Mouse (Mus musculus) urinary bladder, postnatal 14 days (tissue): Measurements from ENCODE around the gene Becn1.
A peak's percentile ranks its signal among the peaks of the same experiment; 100 is the strongest.
"Not testable (repeated sequence)": the region's sequence is repeated elsewhere in the genome, so short reads cannot be mapped to it uniquely, and the experiment has no call there.

Experiments
- DNase-seq: peaks from one replicate; pipeline ENCODE4 v3.0.0; 2021; ENCODE audit warnings: low spot score

The Becn1 gene

DNA sequence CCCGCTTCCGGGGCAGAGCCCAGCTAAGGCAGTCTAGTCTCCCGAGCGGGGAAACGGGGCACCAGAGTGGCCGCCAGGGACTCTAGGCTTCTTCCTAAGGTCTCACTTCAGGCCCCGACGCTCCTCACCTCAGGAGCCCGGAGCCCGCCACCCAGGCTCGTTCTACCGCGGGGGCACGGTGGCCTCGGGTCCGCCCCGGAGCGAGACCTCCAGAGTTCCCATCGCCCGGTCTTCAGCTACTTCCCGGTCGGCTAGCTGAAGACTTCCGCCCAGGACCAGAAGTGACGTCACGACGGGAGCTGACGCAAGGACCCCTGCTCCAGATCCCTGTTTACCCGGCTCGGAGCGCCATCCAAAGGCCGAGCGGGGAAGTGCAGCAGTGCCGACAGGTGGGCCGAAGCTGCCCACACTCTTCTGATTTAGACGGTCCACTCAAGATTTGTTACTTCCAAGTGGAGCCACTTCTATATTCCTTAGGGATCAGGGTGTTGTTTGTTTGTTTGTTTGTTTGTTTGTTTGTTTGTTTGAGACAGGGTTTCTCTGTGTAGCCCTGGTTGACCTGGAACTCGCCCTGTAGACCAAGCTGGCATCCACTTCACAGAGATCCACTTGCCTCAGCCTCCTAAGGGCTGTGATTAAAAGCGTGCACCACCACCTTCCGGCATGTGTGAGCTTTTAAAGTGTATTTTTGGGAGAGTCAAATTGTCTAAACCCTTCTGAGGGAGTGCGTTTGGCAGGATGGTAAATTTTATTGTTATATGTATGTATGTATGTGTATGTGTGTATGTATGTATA lies at the start of gene Becn1:
TSS of gene Becn1 (minus strand) at position 283 of the 795 bp plus-strand sequence.
- DNase-seq: peak; percentile 99

DNA sequence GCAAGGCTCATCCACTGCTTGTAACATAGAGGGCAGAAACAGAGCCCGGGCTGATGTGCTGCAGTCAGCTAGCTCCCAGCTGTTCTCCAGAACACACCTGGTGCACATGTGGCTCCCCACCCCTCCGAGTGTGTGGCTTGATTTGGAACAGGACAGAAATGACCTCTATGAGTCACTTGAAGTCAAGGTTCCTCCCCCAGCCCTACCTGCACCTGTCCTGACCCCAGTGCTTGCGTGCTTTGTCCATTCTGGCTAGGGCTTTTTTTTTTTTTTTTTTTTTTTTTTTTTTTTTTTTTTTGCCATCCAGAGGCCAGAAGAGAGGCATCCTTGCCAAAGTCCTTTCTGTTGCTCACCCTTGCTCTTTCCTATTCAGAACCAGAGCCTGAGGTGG lies 49.6 kb upstream of the Becn1 start:
- no peak for DNase-seq

DNA sequence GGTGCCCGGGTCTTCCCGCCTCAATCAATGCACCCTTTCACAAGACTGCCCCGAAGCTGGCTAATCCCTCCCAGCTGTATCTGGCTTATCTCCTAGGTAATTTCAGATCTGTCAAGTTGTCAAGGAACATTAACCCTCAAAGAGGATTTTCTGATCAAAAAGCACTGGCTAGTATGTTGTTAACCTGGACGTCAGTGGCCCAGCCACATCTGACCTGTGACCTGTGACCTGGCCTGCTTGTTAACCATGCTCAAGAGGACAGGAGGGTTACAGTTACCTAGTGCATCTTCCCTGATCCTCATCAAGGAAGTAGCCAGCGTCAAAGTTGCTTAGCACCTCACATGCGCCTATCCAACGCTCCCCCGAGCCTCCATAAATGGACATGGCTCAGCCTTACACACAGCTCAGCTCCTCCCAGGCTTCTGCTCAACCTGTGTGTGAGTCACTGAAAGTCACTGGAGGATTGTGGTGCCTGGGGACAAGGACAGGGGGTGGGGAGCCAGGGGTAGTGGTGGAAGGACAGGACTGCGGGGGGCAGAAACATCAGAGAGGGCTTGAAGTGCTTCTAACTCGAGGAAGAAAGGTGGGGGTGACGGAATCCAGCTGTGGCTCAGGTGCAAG lies 49.1 kb upstream of the Becn1 start:
- DNase-seq: no peak

DNA sequence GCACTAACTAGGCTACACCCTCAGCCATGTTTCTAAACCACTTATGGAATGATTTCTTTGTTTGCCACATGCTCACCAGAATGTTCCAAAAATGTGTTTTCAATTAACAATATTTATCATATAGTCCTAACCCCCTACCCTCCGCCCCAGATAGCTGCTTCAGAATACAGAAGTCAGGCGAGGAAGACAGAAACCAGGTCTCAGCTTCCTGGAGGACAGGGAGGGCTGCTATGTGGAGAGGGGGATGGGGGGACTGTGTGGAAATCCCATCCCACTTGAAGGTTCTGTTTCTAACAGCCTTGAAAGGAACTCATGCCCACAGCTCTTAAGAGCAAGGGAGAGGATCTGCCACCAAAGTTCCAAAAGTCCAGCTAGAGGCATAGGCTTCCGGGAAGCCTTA lies 47.1 kb upstream of the Becn1 start:
- no peak for DNase-seq

DNA sequence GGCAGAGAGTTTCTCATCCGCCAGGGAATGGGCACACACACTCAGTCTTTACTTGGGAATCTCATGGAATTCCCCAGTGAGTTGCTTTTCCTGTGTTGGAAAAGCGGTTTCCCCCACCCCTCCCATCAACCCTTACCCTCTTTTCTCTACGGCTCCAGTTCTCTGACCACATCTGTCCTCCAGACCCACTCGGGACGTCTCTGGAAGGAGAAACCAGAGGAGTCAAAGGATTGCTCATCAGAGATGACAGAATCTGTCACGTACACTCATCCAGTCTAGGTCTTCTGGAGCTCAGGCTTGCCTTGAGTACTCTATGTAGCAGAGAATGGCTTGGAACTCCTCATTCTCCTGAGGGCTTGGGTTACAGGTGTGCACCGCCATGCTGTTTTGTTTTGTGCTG lies 46.7 kb upstream of the Becn1 start:
- no peak for DNase-seq

DNA sequence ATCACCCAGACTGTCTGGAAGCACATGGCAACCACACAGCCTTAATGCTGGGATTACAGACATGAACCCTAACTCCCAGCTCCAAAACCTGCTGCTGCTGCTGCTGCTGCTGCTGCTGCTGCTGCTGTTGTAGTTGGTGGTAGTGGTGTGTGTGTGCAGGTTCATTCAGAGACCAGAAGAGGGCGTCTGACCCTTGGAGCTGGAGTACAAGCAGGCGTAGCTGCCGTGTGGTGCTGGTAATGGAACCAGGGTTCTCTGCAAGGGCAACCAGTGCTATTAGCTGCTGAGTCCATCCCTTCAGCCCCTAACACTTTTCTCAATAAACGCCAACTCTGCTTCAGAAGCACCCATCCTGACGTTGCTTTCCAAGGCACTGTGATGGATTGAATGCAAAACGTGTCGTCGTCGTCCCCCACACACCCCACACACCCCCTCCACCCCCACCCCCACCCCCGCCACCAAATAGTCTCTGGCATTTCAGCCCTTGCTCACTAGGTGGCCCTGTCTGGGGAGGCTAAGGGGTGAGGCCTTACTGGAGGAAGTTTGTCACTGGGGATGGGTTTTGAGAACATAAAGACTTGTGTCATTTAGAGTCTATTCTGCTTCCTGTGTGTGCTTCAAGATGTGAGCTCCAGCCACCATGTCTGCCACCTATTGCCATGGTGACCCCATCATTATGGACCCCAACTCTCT lies 45.1 kb upstream of the Becn1 start:
- no peak for DNase-seq

DNA sequence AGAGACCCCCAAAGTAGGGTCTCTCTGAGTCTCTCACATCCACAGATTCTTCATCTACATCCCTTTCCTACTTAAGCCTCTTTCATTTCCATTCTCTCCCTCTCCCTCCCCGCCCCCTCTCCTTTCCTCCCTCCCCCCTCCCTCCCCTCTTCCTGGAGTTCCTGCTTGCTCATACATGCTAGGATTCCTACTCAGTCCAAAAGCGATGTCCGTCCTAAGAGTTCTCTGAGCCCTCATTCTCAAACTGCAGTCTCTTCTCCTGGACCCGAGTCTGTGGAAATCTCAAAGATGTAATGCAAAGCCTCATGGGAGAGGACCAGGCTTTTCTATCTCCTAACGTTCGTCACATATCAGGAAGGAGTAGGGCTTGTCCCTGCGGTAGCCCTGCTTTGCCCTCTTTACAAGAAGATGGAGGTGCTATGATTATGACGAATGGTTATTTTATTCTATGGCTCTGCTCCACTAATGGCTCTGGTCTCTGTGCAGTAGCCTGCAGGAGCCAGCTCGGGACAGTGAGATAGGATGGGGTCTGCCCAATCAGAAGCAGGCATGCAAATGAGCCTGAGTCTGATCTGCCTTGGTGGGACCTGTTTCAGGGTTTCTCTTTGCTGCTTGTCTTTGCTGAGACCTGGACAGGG lies 36.2 kb upstream of the Becn1 start:
- no peak for DNase-seq

DNA sequence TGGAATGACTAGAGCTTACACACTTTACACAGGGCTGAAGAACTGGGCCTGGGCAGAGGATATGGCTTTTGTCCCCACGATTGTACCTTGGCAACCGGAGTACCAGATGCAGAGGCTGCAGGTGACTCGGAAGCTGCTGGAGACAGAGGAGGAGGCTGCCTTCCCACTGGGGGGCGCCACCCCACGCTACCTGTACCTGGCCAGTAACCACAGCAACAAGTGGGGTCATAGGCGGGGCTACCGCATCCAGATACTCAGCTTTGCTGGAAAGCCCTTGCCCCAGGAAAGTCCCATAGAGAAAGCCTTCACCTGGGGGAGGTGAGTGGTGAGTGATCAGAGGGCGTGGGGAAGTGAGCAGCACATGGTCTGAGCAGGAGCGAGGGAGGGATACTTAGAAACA lies 33.6 kb upstream of the Becn1 start:
- DNase-seq: no peak

DNA sequence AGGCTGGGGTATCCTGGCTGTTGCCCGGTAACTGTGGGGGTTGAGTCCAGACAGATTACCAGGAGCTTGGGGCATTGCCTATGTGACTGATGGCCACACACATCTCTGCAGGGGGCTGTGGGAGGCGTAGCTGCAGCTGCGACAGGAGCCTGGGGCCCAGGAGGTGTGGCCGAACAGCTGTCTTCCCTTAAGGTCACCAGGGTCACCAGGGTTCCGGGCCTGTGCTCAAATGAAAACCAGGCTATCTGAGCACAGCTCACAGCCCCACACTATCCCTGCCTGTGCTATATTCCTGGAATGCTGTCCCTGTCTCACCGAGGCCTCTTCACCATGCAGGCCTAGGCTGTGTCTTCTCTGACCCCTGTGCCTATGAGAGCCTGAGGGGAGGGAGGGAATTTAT lies 32.4 kb upstream of the Becn1 start:
- DNase-seq: no peak

DNA sequence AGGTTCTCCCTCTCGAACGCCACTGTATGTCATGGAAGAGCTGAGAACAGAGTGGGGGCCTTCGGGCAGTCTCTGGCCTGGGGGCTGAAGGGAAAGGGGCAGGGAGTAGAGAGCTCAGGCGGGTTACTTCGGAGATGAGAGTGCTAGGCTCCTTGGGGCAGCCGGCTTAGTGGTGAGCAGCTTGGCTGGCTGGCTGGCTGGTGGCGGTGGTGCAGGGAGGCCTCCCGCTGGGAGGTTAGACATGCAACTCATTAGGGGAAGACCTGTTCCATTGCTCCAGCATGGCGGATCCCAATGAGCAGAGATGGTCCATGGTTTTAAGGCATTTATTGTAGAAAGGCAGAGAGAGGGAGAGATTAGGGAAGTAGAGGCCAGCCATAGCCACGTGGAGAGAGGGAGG lies 31.9 kb upstream of the Becn1 start:
- no peak for DNase-seq

DNA sequence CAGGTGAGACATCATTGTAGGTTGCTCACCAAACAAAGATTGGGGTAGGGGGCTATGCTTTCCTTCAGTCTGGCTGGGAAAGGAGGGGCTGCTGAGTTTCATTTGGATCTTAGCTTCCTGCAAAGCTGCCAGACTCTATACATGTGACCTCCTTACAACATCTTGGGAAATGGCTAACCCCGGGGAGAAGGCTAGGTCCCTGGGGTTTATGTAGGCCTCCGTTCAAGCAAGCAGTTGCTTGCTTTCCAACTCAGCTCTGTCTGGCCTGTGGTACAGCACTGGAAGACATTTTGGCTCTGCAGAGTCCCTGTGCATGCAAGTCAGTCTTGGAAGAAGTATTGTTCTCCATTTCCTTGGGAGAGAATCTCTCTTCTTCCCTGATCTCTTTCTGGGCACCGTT lies 30.5 kb upstream of the Becn1 start:
- no peak for DNase-seq

DNA sequence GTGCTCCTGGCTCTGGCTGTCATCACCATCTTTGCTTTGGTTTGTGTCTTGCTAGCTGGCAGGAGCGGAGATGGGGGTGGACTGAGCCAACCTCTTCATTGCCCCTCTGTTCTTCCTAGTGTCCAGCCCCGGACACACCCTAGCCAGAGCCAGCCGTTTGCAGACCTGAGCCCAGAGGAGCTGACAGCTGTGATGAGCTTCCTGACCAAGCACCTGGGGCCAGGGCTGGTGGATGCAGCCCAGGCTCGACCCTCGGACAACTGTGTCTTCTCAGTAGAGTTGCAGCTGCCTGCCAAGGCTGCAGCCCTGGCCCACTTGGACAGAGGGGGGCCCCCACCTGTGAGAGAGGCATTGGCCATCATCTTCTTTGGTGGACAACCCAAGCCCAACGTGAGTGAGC lies 28.9 kb upstream of the Becn1 start:
- not testable (repeated sequence) for DNase-seq

DNA sequence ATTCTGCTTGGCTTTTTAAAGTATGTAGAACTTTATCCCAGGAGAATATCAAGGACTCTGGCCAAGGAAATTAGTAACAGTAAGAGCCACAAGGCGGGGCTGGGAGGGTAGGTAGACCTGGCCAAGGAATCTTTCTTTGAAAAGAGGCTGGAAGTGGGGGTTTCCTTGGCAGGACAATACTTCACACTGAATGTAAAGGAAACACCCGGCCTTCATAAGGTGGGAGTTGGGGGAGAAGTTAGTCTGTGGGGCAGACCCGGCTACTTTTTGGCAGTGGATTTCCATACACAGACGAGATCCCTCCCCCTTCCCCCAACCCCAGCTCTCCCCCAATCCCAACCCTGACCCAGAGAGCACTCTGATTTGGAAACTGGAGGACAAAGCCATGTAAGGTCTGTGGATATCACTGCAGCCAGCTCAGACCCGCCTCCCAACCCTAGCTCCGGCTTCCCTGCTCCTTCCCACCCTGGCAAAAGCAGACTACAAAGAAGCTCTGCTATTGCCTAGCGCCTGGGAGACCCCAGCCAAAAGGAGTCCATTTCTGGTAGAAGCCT lies 28.4 kb upstream of the Becn1 start, which contains the start of gene Aoc3:
TSS of gene Aoc3 (plus strand) at position 235 of the 554 bp plus-strand sequence.
- DNase-seq: peak; percentile 38

DNA sequence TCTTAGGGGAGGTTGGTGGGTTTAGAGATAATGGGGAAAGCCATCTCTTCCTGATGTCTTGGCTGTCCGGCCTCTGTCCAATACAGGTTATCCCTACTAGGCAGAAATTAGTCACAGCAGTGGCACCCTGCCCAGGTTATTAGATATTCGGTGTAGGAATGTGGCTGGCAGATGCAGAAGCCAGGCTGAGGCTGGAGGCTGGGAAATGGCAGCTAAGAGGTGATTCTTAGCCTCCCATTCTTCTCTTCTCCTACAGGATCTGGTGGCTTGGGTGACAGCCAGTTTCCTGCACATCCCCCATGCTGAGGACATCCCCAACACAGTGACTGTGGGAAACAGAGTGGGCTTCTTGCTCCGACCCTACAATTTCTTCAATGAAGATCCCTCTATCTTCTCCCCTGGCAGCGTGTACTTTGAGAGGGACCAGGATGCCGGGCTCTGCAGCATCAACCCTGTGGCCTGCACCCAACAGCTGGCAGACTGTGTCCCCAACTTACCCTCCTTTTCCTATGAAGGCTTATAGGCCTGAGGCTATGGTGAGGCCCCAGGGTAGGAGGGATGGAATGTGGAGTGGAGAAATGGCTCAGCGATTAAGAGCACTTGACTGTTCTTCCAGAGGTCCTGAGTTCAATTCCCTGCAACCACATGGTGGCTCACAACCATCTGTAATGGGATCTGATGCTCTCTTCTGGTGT lies 27.0 kb upstream of the Becn1 start:
- peak; percentile 65 for DNase-seq

DNA sequence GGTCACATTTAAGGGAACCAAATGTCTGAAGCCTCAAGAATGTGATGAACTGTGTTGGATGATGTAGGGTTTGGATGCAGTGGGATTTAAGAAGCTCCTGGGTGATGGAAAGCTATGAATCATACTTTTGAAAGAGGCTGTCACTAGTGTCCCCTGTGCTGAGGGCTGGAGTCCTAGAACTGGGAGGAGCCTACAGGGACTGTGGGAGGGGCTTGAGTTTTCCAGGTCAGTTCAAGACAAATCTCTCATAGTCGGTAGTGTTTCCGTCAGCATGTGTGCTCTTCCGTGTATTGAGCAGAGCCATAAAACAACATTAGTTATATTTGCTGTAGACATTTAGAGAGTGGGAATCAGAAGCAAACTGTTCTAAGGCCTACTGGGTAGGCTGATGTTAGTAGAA lies 25.2 kb upstream of the Becn1 start:
- DNase-seq: no peak

DNA sequence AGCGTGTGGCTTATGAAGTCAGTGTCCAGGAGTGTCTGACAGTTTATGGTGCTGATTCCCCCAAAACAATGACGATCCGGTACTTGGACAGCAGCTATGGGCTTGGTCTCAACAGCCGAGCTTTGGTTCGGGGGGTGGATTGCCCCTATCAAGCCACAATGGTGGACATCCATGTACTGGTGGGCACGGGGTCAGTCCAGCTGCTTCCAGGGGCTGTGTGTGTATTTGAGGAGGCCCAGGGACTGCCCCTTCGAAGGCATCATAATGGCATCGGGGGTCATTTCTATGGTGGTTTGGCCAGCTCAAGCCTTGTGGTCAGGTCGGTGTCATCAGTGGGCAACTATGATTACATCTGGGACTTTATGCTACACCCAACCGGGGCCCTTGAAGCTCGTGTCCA lies 24.1 kb upstream of the Becn1 start:
- DNase-seq: no peak

DNA sequence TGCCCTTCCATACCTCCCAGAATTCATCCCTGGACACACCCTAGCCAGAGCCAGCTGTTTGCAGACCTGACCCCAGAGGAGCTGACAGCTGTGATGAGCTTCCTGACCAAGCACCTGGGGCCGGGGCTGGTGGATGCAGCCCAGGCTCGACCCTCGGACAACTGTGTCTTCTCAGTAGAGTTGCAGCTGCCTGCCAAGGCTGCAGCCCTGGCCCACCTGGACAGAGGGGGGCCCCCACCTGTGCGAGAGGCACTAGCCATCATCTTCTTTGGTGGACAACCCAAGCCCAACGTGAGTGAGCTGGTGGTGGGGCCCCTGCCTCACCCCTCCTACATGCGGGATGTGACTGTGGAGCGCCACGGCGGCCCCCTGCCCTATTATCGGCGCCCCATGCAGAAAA lies 23.1 kb upstream of the Becn1 start:
- DNase-seq: not testable (repeated sequence)

DNA sequence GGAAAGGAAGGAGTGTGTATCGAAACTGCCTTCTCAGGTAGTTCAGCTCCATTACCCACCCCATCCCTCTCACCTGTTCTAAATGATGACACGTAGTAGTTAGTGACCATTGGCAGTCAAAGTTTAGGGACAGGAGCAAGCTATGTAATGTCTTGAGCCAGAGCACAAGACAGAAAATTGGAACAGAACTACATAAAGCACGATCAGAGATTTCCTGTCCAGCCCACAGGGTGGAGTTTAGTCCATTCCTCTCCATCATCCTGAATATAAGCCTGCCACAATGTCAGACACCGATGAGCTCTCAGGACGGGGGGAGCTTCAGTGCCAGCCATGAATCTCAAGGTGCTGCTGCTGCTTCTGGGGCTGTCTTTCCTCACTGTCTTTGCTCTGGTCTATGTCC lies 22.7 kb upstream of the Becn1 start, which contains the start of gene Aoc2:
TSS of gene Aoc2 (plus strand) at position 301 of the 400 bp plus-strand sequence.
- no peak for DNase-seq

DNA sequence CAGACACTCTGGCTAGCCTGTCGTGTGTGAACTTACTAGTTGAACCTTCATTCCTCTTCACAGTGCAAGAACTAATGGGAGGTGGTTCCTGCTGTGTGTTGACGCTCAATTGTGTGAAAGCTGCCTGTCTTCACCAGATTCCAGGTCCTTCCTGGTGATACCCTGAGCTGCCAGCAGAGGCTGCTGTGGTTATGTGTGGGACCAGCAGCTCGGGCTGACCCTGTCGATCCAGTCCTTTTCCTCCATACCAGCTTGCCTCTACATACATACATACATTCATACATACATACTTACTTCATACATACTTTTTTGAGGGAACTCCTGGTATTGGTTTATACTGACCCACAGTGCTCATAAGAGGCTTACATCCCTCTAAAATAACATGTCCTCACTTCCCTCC lies 21.5 kb upstream of the Becn1 start:
- DNase-seq: peak; percentile 77

DNA sequence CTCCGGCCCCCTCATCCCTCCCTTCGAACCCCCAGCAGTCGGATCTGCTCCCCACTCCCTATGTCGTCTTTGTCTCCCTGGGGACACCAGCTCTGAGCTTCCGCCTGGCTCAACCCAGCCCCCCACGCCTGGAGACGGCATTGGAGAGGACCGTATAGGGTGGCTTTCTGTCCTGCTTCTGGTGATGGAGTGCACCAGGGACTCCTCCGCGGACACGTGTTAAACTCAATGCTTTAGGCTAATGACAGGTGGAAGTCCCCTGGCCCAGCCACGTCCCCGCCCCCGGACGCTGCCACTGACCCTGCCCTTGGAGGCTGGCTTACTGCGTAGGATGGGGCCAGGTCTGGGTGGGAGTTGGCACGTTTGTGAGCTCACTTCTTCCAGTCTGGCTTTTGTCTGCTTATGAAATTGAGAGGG lies 14.4 kb upstream of the Becn1 start:
- DNase-seq: no peak

DNA sequence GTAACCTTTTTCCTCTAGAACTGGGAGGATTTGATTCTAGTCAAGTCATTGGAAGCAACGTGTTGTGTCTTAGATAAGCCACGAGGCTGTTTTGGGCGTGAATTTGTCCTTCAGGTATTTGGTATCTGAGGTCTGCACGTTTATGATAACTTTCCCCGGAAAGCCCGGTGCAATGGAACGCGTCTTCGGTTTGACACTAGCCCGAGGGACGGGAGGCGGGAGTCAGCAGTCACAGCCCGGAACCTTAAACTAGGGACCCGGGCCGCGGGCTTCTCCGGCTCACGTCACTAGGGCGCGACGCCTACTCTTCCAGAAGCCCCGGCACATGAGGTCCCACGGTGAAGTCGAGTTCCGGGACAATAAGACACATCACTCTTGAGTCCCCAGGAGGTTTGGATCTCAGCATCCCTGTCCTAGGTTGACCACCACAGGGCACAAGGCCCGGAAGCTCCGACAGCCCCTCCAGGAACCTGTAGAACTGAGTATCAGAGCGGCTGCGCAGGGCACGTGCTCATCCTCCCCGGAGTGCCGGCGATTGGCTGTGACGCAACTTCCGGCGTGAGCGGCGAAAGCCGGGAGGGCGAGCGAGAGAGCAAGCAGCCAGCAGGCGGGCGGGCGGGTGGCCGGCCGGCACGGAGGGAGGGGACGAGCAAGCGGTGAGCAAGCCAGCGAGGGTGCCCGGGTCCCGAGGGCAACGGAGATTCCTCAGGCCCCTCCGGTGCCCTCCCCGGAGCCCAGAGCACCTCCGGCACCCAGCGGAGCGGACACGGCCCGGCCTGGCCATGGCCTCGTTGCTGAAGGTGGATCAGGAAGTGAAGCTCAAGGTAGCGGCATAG lies 13.8 kb upstream of the Becn1 start, which contains the start of gene Psme3:
TSS of gene Psme3 (plus strand) at position 549 of the 836 bp plus-strand sequence.
- DNase-seq: peak; percentile 92
